Mouse (Mus musculus): Measurements from ENCODE around the gene Ddr1. TPM values are rescaled to one million over a fixed set of nuclear protein-coding genes. Genes with fewer than 3 reads are reported as not detected.

The Ddr1 gene
- total and polyA plus RNA-seq, 2 experiments from 2014 or later = 71.8 to 105 TPM

DNA sequence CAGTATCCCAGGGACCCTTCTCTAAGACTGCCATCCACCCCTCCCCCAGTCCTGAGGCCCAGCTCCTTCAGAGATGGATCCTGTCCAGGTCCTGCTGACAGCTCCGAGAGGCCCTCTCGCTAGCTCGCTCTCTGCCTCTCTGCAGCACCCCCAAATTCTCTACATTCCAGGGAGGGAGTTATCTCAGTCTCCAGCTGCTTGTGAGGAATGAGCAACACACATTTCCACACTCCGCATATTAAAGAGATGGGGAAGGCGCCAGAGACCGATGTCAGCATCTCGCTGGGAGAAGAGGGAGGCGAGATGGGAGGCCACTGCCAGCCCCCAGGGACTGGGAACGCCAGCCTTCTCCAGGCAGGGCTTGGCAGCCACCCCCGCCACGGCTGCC is 15.9 kb upstream of the Ddr1 start:
- H3K4me2 ChIP-seq (ENCODE audit: low read depth, low read length) = peak overlapping the region; percentile 32; the same call in 1 of the 2 replicates
- ATAC-seq (ENCODE audit: insufficient read depth, low read depth) (peak; percentile 78), DNase-seq (ENCODE audit: low spot score) (peak; percentile 83)
- peaks cover 34% of the 10 kb centered on the region for H3K4me1 ChIP-seq (ENCODE audit: control insufficient read depth, insufficient read depth)
- no peak overlapping the region for H3K9ac ChIP-seq (replicated peaks; ENCODE audit: low read depth, low read length)
- H3K27me3 ChIP-seq (ENCODE audit: control insufficient read depth, insufficient read depth, low read length) = no peaks in the 10 kb centered on the region
- no peaks in the 10 kb centered on the region for H3K36me3 ChIP-seq (replicated peaks; ENCODE audit: control insufficient read depth, insufficient read depth, low read length)
- H3K4me3 ChIP-seq (ENCODE audit: low read depth, low read length) = no peak overlapping the region
- WGBS = 2% methylated on average over 11 of the region's 11 CpGs
- no peak for TF ChIP-seq CTCF (IDR thresholded peaks at IDR 0.05; ENCODE audit: low read depth)
- peak; percentile 89 for TF ChIP-seq EP300 (IDR thresholded peaks at IDR 0.05; ENCODE audit: low read depth)
- no peaks in the 10 kb centered on the region for H3K9me3 ChIP-seq (replicated peaks; ENCODE audit: control insufficient read depth, low read length)
- H3K27ac ChIP-seq (ENCODE audit: low read depth) = peak overlapping the region; percentile 92

GRCm38 (mm10) chr17:35719616-35720339 is 15.4 kb upstream of the Ddr1 start:
- peak; percentile 86 for ATAC-seq (ENCODE audit: insufficient read depth, low read depth)
- no peak overlapping the region for H3K4me2 ChIP-seq (ENCODE audit: low read depth, low read length)
- WGBS = 21% methylated on average over 9 of the region's 9 CpGs
- H3K36me3 ChIP-seq (replicated peaks; ENCODE audit: control insufficient read depth, insufficient read depth, low read length) = no peaks in the 10 kb centered on the region
- peaks cover 31% of the 10 kb centered on the region for H3K4me1 ChIP-seq (ENCODE audit: control insufficient read depth, insufficient read depth)
- no peaks in the 10 kb centered on the region for H3K27me3 ChIP-seq (ENCODE audit: control insufficient read depth, insufficient read depth, low read length)
- TF ChIP-seq EP300 (IDR thresholded peaks at IDR 0.05; ENCODE audit: low read depth) (peak; percentile 64), CTCF (IDR thresholded peaks at IDR 0.05; ENCODE audit: low read depth) (peak; percentile 52)
- peak; percentile 83 for DNase-seq (ENCODE audit: low spot score)
- no peaks in the 10 kb centered on the region for H3K9me3 ChIP-seq (replicated peaks; ENCODE audit: control insufficient read depth, low read length)
- H3K4me3 ChIP-seq (ENCODE audit: low read depth, low read length) = no peak overlapping the region
- no peak overlapping the region for H3K9ac ChIP-seq (replicated peaks; ENCODE audit: low read depth, low read length)
- H3K27ac ChIP-seq (ENCODE audit: low read depth) = peak overlapping the region; percentile 92

- ATAC-seq (ENCODE audit: insufficient read depth, low read depth) = no peak
- 79% methylated on average over 6 of the region's 6 CpGs for WGBS
- Histone ChIP-seq H3K4me2 (ENCODE audit: low read depth, low read length) (no peak overlapping the region), H3K9me3 (replicated peaks; ENCODE audit: control insufficient read depth, low read length) (no peaks in the 10 kb centered on the region), H3K9ac (replicated peaks; ENCODE audit: low read depth, low read length) (no peak overlapping the region), H3K27me3 (ENCODE audit: control insufficient read depth, insufficient read depth, low read length) (no peaks in the 10 kb centered on the region), H3K27ac (ENCODE audit: low read depth) (no peak overlapping the region), H3K36me3 (replicated peaks; ENCODE audit: control insufficient read depth, insufficient read depth, low read length) (no peaks in the 10 kb centered on the region), H3K4me3 (ENCODE audit: low read depth, low read length) (no peak overlapping the region), H3K4me1 (ENCODE audit: control insufficient read depth, insufficient read depth) (peaks cover 27% of the 10 kb centered on the region)
- no peak for TF ChIP-seq CTCF (IDR thresholded peaks at IDR 0.05; ENCODE audit: low read depth)
- TF ChIP-seq EP300 (IDR thresholded peaks at IDR 0.05; ENCODE audit: low read depth) = no peak
- no peak for DNase-seq (ENCODE audit: low spot score)
These were observed 12.7 kb upstream of the Ddr1 start for GRCm38 (mm10) chr17:35717080-35717479.

GRCm38 (mm10) chr17:35716114-35716513 is 11.7 kb upstream of the Ddr1 start:
- H3K9ac ChIP-seq (replicated peaks; ENCODE audit: low read depth, low read length) = no peak overlapping the region
- H3K36me3 ChIP-seq (replicated peaks; ENCODE audit: control insufficient read depth, insufficient read depth, low read length) = no peaks in the 10 kb centered on the region
- no peak for ATAC-seq (ENCODE audit: insufficient read depth, low read depth)
- peaks cover 17% of the 10 kb centered on the region; the same call in 1 of the 2 replicates for H3K4me1 ChIP-seq (ENCODE audit: control insufficient read depth, insufficient read depth)
- TF ChIP-seq EP300 (IDR thresholded peaks at IDR 0.05; ENCODE audit: low read depth) (no peak), CTCF (IDR thresholded peaks at IDR 0.05; ENCODE audit: low read depth) (no peak)
- no peak overlapping the region for H3K4me2 ChIP-seq (ENCODE audit: low read depth, low read length)
- WGBS = 87% methylated on average over 3 of the region's 3 CpGs
- no peak overlapping the region; the same call in 1 of the 2 replicates for H3K27ac ChIP-seq (ENCODE audit: low read depth)
- H3K9me3 ChIP-seq (replicated peaks; ENCODE audit: control insufficient read depth, low read length) = no peaks in the 10 kb centered on the region
- DNase-seq (ENCODE audit: low spot score) = no peak
- no peaks in the 10 kb centered on the region for H3K27me3 ChIP-seq (ENCODE audit: control insufficient read depth, insufficient read depth, low read length)
- no peak overlapping the region for H3K4me3 ChIP-seq (ENCODE audit: low read depth, low read length)

GRCm38 (mm10) chr17:35710705-35711347 is 6.4 kb upstream of the Ddr1 start:
- no peaks in the 10 kb centered on the region for H3K27me3 ChIP-seq (ENCODE audit: control insufficient read depth, insufficient read depth, low read length)
- WGBS = 19% methylated on average over 8 of the region's 8 CpGs
- peak; percentile 82 for DNase-seq (ENCODE audit: low spot score)
- peaks cover 14% of the 10 kb centered on the region; the same call in 1 of the 2 replicates for H3K4me1 ChIP-seq (ENCODE audit: control insufficient read depth, insufficient read depth)
- H3K4me2 ChIP-seq (ENCODE audit: low read depth, low read length) = no peak overlapping the region
- TF ChIP-seq EP300 (IDR thresholded peaks at IDR 0.05; ENCODE audit: low read depth) = peak; percentile 65; the same call in 1 of the 2 replicates
- no peak for TF ChIP-seq CTCF (IDR thresholded peaks at IDR 0.05; ENCODE audit: low read depth)
- no peaks in the 10 kb centered on the region for H3K36me3 ChIP-seq (replicated peaks; ENCODE audit: control insufficient read depth, insufficient read depth, low read length)
- no peak overlapping the region for H3K9ac ChIP-seq (replicated peaks; ENCODE audit: low read depth, low read length)
- peak; percentile 89 for ATAC-seq (ENCODE audit: insufficient read depth, low read depth)
- no peak overlapping the region for H3K4me3 ChIP-seq (ENCODE audit: low read depth, low read length)
- peak overlapping the region; percentile 82 for H3K27ac ChIP-seq (ENCODE audit: low read depth)
- no peaks in the 10 kb centered on the region for H3K9me3 ChIP-seq (replicated peaks; ENCODE audit: control insufficient read depth, low read length)
